Mouse (Mus musculus): Measurements from ENCODE around the gene C2cd4b. TPM values are rescaled to one million over a fixed set of nuclear protein-coding genes. Genes with fewer than 3 reads are reported as not detected.

The C2cd4b gene
- polyA plus RNA-seq, 1 experiment from 2014 or later: 0.85 TPM

- H3K4me1 ChIP-seq (replicated peaks; ENCODE audit: control insufficient read depth, insufficient read depth, low read length): no peaks in the 10 kb centered on the region
- no peak overlapping the region for H3K4me3 ChIP-seq (ENCODE audit: low read depth, low read length)
- ATAC-seq (replicated peaks; ENCODE audit: low FRiP score, low TSS enrichment, low read depth): no peak
- peaks cover 27% of the 10 kb centered on the region for H3K27me3 ChIP-seq (replicated peaks; ENCODE audit: control insufficient read depth, insufficient read depth, low read length)
- no peak overlapping the region for H3K4me2 ChIP-seq (ENCODE audit: low read length)
- no peaks in the 10 kb centered on the region for H3K36me3 ChIP-seq (ENCODE audit: control insufficient read depth, insufficient read depth, low read length)
- WGBS: 87% methylated on average over 4 of the region's 4 CpGs
- DNase-seq (ENCODE audit: low spot score): no peak
- no peak overlapping the region for H3K9ac ChIP-seq (ENCODE audit: low read length)
- H3K27ac ChIP-seq (ENCODE audit: low read depth): no peak overlapping the region
- H3K9me3 ChIP-seq (ENCODE audit: control insufficient read depth, low read length): no peaks in the 10 kb centered on the region
Observed at GRCm38 (mm10) chr9:67763326-67763725, 4.1 kb downstream of the C2cd4b start.

DNA sequence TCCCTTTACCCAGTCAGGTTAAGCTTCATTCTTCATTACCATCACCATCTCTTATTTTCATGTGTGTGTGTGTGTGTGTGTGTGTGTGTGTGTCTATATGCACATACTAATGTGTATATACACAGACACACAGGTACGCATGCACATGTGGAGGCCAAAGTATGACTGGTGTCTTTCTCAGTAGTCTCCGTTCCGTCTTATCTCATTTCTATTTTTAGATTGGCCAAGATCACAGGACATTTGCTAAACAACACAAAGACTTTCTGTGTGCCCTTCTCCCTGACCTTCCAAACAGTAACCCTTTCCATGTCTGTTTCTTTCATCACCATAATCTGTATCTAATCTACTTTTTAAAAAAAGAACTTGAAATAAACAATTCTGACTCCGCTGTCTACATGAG lies 7.2 kb downstream of the C2cd4b start:
- no peaks in the 10 kb centered on the region for H3K36me3 ChIP-seq (ENCODE audit: control insufficient read depth, insufficient read depth, low read length)
- H3K27me3 ChIP-seq (replicated peaks; ENCODE audit: control insufficient read depth, insufficient read depth, low read length): peaks cover 7% of the 10 kb centered on the region; the same call in 1 of the 2 replicates
- H3K4me2 ChIP-seq (ENCODE audit: low read length): no peak overlapping the region
- no peaks in the 10 kb centered on the region for H3K9me3 ChIP-seq (ENCODE audit: control insufficient read depth, low read length)
- WGBS: 69% methylated on average over 4 of the region's 4 CpGs
- DNase-seq (ENCODE audit: low spot score) (no peak), ATAC-seq (replicated peaks; ENCODE audit: low FRiP score, low TSS enrichment, low read depth) (no peak)
- no peaks in the 10 kb centered on the region for H3K4me1 ChIP-seq (replicated peaks; ENCODE audit: control insufficient read depth, insufficient read depth, low read length)
- no peak overlapping the region for H3K4me3 ChIP-seq (ENCODE audit: low read depth, low read length)
- no peak overlapping the region for H3K27ac ChIP-seq (ENCODE audit: low read depth)
- H3K9ac ChIP-seq (ENCODE audit: low read length): no peak overlapping the region

GRCm38 (mm10) chr9:67766948-67767347 lies 7.7 kb downstream of the C2cd4b start:
- WGBS: 41% methylated on average over 3 of the region's 3 CpGs
- ATAC-seq (replicated peaks; ENCODE audit: low FRiP score, low TSS enrichment, low read depth) (no peak), DNase-seq (ENCODE audit: low spot score) (no peak)
- H3K9me3 ChIP-seq (ENCODE audit: control insufficient read depth, low read length): no peaks in the 10 kb centered on the region
- no peak overlapping the region for H3K27ac ChIP-seq (ENCODE audit: low read depth)
- H3K4me3 ChIP-seq (ENCODE audit: low read depth, low read length): no peak overlapping the region
- H3K36me3 ChIP-seq (ENCODE audit: control insufficient read depth, insufficient read depth, low read length): no peaks in the 10 kb centered on the region
- peaks cover 2% of the 10 kb centered on the region; the same call in 1 of the 2 replicates for H3K27me3 ChIP-seq (replicated peaks; ENCODE audit: control insufficient read depth, insufficient read depth, low read length)
- no peak overlapping the region for H3K9ac ChIP-seq (ENCODE audit: low read length)
- H3K4me1 ChIP-seq (replicated peaks; ENCODE audit: control insufficient read depth, insufficient read depth, low read length): no peaks in the 10 kb centered on the region
- no peak overlapping the region for H3K4me2 ChIP-seq (ENCODE audit: low read length)

DNA sequence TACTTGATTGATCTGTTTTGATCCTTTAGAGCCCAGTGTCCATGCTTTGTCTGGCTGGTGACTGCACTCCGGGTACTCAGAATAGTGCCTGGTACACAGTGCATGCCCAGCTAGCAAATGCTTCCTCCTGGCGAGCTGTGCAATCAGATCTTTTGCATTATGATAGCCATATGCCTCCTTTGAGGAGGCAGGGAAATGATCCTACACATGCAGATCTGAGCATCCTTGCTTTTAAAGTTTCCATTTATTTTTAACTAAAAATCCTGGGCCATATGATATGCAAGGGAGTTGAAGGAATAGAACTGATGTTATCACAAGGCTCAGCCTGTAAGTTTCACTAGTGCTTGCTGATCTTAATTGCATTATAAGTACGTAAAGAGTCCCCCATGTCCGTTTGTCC lies 9.6 kb downstream of the C2cd4b start:
- ATAC-seq (replicated peaks; ENCODE audit: low FRiP score, low TSS enrichment, low read depth) (no peak), DNase-seq (ENCODE audit: low spot score) (no peak)
- WGBS: 74% methylated on average over 4 of the region's 4 CpGs

GRCm38 (mm10) chr9:67769401-67769800 lies 10.2 kb downstream of the C2cd4b start:
- 76% methylated on average over 1 of the region's 1 CpGs for WGBS
- H3K36me3 ChIP-seq (ENCODE audit: control insufficient read depth, insufficient read depth, low read length): no peaks in the 10 kb centered on the region
- no peaks in the 10 kb centered on the region for H3K9me3 ChIP-seq (ENCODE audit: control insufficient read depth, low read length)
- H3K27me3 ChIP-seq (replicated peaks; ENCODE audit: control insufficient read depth, insufficient read depth, low read length): no peaks in the 10 kb centered on the region
- ATAC-seq (replicated peaks; ENCODE audit: low FRiP score, low TSS enrichment, low read depth): no peak
- no peak overlapping the region for H3K4me3 ChIP-seq (ENCODE audit: low read depth, low read length)
- H3K27ac ChIP-seq (ENCODE audit: low read depth): no peak overlapping the region
- DNase-seq (ENCODE audit: low spot score): no peak
- no peak overlapping the region for H3K9ac ChIP-seq (ENCODE audit: low read length)
- H3K4me1 ChIP-seq (replicated peaks; ENCODE audit: control insufficient read depth, insufficient read depth, low read length): no peaks in the 10 kb centered on the region
- no peak overlapping the region for H3K4me2 ChIP-seq (ENCODE audit: low read length)

More for the DNA sequence above, 9.6 kb downstream of the C2cd4b start:
- H3K27ac ChIP-seq (ENCODE audit: low read depth): no peak overlapping the region
- no peaks in the 10 kb centered on the region for H3K9me3 ChIP-seq (ENCODE audit: control insufficient read depth, low read length)
- H3K4me1 ChIP-seq (replicated peaks; ENCODE audit: control insufficient read depth, insufficient read depth, low read length): no peaks in the 10 kb centered on the region
- H3K4me3 ChIP-seq (ENCODE audit: low read depth, low read length): no peak overlapping the region
- H3K9ac ChIP-seq (ENCODE audit: low read length): no peak overlapping the region
- H3K36me3 ChIP-seq (ENCODE audit: control insufficient read depth, insufficient read depth, low read length): no peaks in the 10 kb centered on the region
- no peak overlapping the region for H3K4me2 ChIP-seq (ENCODE audit: low read length)
- no peaks in the 10 kb centered on the region for H3K27me3 ChIP-seq (replicated peaks; ENCODE audit: control insufficient read depth, insufficient read depth, low read length)

GRCm38 (mm10) chr9:67771293-67771692 lies 12.1 kb downstream of the C2cd4b start:
- no peaks in the 10 kb centered on the region for H3K27me3 ChIP-seq (replicated peaks; ENCODE audit: control insufficient read depth, insufficient read depth, low read length)
- no peak overlapping the region for H3K9ac ChIP-seq (ENCODE audit: low read length)
- H3K4me2 ChIP-seq (ENCODE audit: low read length): no peak overlapping the region
- no peak for ATAC-seq (replicated peaks; ENCODE audit: low FRiP score, low TSS enrichment, low read depth)
- H3K27ac ChIP-seq (ENCODE audit: low read depth): no peak overlapping the region
- WGBS: 22% methylated on average over 7 of the region's 7 CpGs
- H3K36me3 ChIP-seq (ENCODE audit: control insufficient read depth, insufficient read depth, low read length): no peaks in the 10 kb centered on the region
- no peaks in the 10 kb centered on the region for H3K9me3 ChIP-seq (ENCODE audit: control insufficient read depth, low read length)
- no peak overlapping the region for H3K4me3 ChIP-seq (ENCODE audit: low read depth, low read length)
- DNase-seq (ENCODE audit: low spot score): no peak
- H3K4me1 ChIP-seq (replicated peaks; ENCODE audit: control insufficient read depth, insufficient read depth, low read length): no peaks in the 10 kb centered on the region

DNA sequence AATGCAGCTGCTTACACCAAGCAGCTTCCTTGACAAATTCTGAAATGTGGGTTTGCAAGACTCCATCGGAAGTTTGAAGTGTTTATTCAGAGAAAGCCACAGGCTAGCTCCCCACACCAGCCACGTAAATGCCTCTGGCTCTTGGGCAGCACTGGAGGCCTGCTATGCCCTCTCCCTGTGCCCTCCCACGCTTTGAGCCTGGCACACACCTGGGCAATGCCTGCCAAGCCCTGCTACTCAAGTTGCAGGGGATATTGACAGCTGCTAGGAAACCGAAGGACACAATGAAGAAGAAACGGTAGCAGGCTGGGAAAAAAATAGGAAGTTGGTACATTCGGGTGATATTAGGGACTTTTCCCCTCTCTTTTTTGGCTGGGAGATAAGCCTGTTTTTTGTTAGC lies 15.0 kb downstream of the C2cd4b start:
- DNase-seq (ENCODE audit: low spot score) (no peak), ATAC-seq (replicated peaks; ENCODE audit: low FRiP score, low TSS enrichment, low read depth) (no peak)
- no peak overlapping the region for H3K4me3 ChIP-seq (ENCODE audit: low read depth, low read length)
- no peak overlapping the region for H3K27ac ChIP-seq (ENCODE audit: low read depth)
- H3K4me1 ChIP-seq (replicated peaks; ENCODE audit: control insufficient read depth, insufficient read depth, low read length): peaks cover 6% of the 10 kb centered on the region; the same call in 1 of the 2 replicates
- H3K9me3 ChIP-seq (ENCODE audit: control insufficient read depth, low read length): no peaks in the 10 kb centered on the region
- whole genome bisulfite sequencing: 65% methylated on average over 6 of the region's 6 CpGs
- H3K4me2 ChIP-seq (ENCODE audit: low read length): no peak overlapping the region
- H3K36me3 ChIP-seq (ENCODE audit: control insufficient read depth, insufficient read depth, low read length): no peaks in the 10 kb centered on the region
- no peak overlapping the region for H3K9ac ChIP-seq (ENCODE audit: low read length)
- H3K27me3 ChIP-seq (replicated peaks; ENCODE audit: control insufficient read depth, insufficient read depth, low read length): no peaks in the 10 kb centered on the region

- Histone ChIP-seq H3K36me3 (ENCODE audit: control insufficient read depth, insufficient read depth, low read length) (no peaks in the 10 kb centered on the region), H3K9me3 (ENCODE audit: control insufficient read depth, low read length) (no peaks in the 10 kb centered on the region), H3K27me3 (replicated peaks; ENCODE audit: control insufficient read depth, insufficient read depth, low read length) (no peaks in the 10 kb centered on the region), H3K9ac (ENCODE audit: low read length) (no peak overlapping the region), H3K4me1 (replicated peaks; ENCODE audit: control insufficient read depth, insufficient read depth, low read length) (peaks cover 6% of the 10 kb centered on the region; the same call in 1 of the 2 replicates), H3K27ac (ENCODE audit: low read depth) (no peak overlapping the region), H3K4me2 (ENCODE audit: low read length) (no peak overlapping the region), H3K4me3 (ENCODE audit: low read depth, low read length) (no peak overlapping the region)
- ATAC-seq (replicated peaks; ENCODE audit: low FRiP score, low TSS enrichment, low read depth): no peak
- 11% methylated on average over 8 of the region's 8 CpGs for WGBS
- no peak for DNase-seq (ENCODE audit: low spot score)
Observed at GRCm38 (mm10) chr9:67778553-67778952, 19.3 kb downstream of the C2cd4b start.

- no peaks in the 10 kb centered on the region for H3K27me3 ChIP-seq (replicated peaks; ENCODE audit: control insufficient read depth, insufficient read depth, low read length)
Observed at GRCm38 (mm10) chr9:67782786-67783185, 23.5 kb downstream of the C2cd4b start.

More at GRCm38 (mm10) chr9:67782786-67783185, 23.5 kb downstream of the C2cd4b start:
- ATAC-seq (replicated peaks; ENCODE audit: low FRiP score, low TSS enrichment, low read depth): no peak
- H3K27ac ChIP-seq (ENCODE audit: low read depth): no peak overlapping the region
- no peak overlapping the region for H3K4me3 ChIP-seq (ENCODE audit: low read depth, low read length)
- peaks cover 6% of the 10 kb centered on the region; the same call in 1 of the 2 replicates for H3K4me1 ChIP-seq (replicated peaks; ENCODE audit: control insufficient read depth, insufficient read depth, low read length)
- 74% methylated on average over 6 of the region's 6 CpGs for whole genome bisulfite sequencing
- H3K4me2 ChIP-seq (ENCODE audit: low read length): no peak overlapping the region
- no peak overlapping the region for H3K9ac ChIP-seq (ENCODE audit: low read length)
- H3K9me3 ChIP-seq (ENCODE audit: control insufficient read depth, low read length): 0 out of 2 replicates have a peak, but pooled peaks cover 5% of the 10 kb centered on the region
- no peak for DNase-seq (ENCODE audit: low spot score)
- H3K36me3 ChIP-seq (ENCODE audit: control insufficient read depth, insufficient read depth, low read length): no peaks in the 10 kb centered on the region
